Mouse (Mus musculus) small intestine, adult 2 months (tissue): ENCODE measurements around the gene Hoxb1.

Source experiments
- CTCF ChIP-seq: fragments of 200-500 bp; IDR thresholded peaks from 2 replicates; pipeline ENCODE4 v1.5.1; 2012; ENCODE audit warnings: low read depth, mild to moderate bottlenecking, control low read depth, inconsistent platforms, low read length, moderate library complexity, mixed read lengths; ENCODE audit not compliant: insufficient replicate concordance, insufficient read length; ENCODE audit errors: extremely low read depth
- POLR2A ChIP-seq: fragments of 200-500 bp; IDR thresholded peaks from 2 replicates; pipeline ENCODE4 v1.6.1; 2012; ENCODE audit warnings: low read depth, mild to moderate bottlenecking, control low read depth, inconsistent platforms, low read length, moderate library complexity

DNA sequence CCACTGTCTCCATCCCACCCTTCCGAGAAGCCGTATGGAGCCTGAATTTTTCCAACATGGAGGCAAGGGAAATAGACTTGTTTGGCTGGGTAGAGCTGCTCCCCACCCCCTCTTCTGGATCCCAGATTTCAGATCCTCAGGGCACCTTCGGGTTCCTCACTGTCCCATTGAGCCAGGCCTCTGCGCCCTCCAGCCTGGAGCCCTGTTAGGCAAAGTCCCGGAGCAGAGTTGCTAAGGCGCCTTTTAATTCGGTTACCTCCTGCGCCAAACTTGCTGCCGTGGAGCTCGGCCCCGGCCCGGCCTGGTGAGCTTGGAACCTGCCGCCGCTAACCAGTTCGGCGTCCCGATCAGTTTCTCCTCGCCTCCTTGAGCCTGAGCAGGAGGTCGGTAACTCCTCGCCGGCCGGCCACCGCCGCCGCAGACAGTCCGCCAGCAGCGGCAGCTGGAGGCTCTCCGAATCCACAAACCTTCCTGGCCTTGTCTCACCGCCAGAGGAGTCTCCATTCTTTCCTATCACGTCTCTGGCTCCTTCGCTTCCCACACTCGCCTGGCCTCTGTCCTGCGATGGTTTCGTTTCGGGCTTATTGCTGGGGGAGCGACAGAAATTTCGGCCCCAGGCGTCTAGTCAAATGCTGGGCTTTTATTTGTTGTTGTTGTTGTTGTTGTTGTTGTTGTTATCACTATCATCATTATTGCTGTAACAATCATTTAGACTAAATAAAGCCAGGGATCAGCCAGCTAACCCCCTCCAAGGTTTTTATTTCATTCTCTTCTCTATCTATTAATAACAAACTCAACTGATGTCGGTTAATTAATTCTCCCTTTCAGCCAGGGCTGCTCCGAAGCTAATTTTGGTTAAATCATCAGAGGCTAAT is 23.6 kb upstream of the Hoxb1 start:
- TF ChIP-seq POLR2A = no peak
- TF ChIP-seq CTCF = no peak
